Mouse (Mus musculus) midbrain, postnatal 0 days (tissue): ENCODE results near the gene Itgam. TPM values are rescaled to one million over a fixed set of nuclear protein-coding genes. Genes with fewer than 3 reads are reported as not detected.

Source experiments
- ATAC-seq: fragments of 200-750 bp; cut with Nextera tagmentation; 2 replicates; pipeline ENCODE4 v1.8.0; 2017; ENCODE audit warnings: moderate number of reproducible peaks, mild to moderate bottlenecking, moderate TSS enrichment, moderate library complexity; ENCODE audit not compliant: low FRiP score
- DNase-seq: peaks from one replicate; pipeline ENCODE4 v3.0.0-alpha.2; 2015; ENCODE audit warnings: low spot score
- H3K27ac ChIP-seq: fragments of 300-500 bp; sonication (generic); 2 replicates; pipeline ENCODE4 v1.5.1; 2014; ENCODE audit warnings: low read depth, mild to moderate bottlenecking, low read length, mixed read lengths
- H3K27me3 ChIP-seq: fragments of 300-500 bp; sonication (generic); 2 replicates; pipeline ENCODE4 v1.6.1; 2014; ENCODE audit warnings: low read length, control low read depth, mixed read lengths; ENCODE audit not compliant: insufficient read depth
- H3K36me3 ChIP-seq: fragments of 300-500 bp; sonication (generic); 2 replicates; pipeline ENCODE4 v1.6.1; 2014; ENCODE audit warnings: low read length, control low read depth, mixed read lengths; ENCODE audit not compliant: insufficient read depth
- H3K4me1 ChIP-seq: fragments of 300-500 bp; sonication (generic); 2 replicates; pipeline ENCODE4 v1.6.1; 2014; ENCODE audit warnings: mild to moderate bottlenecking, control low read depth, antibody characterized with exemption, low read length, mixed read lengths; ENCODE audit not compliant: insufficient read depth
- H3K4me2 ChIP-seq: fragments of 300-500 bp; sonication (generic); 2 replicates; pipeline ENCODE4 v1.6.1; 2014; ENCODE audit warnings: low read depth, mild to moderate bottlenecking, low read length, mixed read lengths; ENCODE audit not compliant: poor library complexity, severe bottlenecking
- H3K4me3 ChIP-seq: fragments of 300-500 bp; sonication (generic); 2 replicates; pipeline ENCODE4 v1.5.1; 2014; ENCODE audit warnings: low read depth, mild to moderate bottlenecking, low read length, moderate library complexity
- H3K9ac ChIP-seq: fragments of 300-500 bp; sonication (generic); replicated peaks from 2 replicates; pipeline ENCODE4 v1.6.1; 2014; ENCODE audit warnings: mild to moderate bottlenecking, low read length, moderate library complexity, mixed read lengths; ENCODE audit not compliant: poor library complexity, severe bottlenecking
- H3K9me3 ChIP-seq: fragments of 300-500 bp; sonication (generic); 2 replicates; pipeline ENCODE4 v1.6.1; 2016; ENCODE audit warnings: low read length, control low read depth
- CTCF ChIP-seq: IDR thresholded peaks from 2 replicates; pipeline ENCODE4 v1.5.1; 2016; ENCODE audit warnings: antibody characterized with exemption, mild to moderate bottlenecking
- WGBS: fragments of 180-500 bp; shearing (Covaris S2); extraction: QIAGEN DNeasy Blood & Tissue Kit; methylation state at CpG from one replicate; pipeline ENCODE4 v1.1.7; 2014; 5-methylcytosine and 5-hydroxymethylcytosine counted together
- polyA plus RNA-seq: library from polyadenylated mRNA; unstranded; fragments of >200 nt; fragmentation: Nextera tagmentation; extraction: Ambion mirVana; gene quantifications from 2 replicates; pipeline ENCODE4 v1.2.1, GENCODE M21; 2015
- total RNA-seq: library from RNA; depleted of rRNA; stranded (reverse); fragments of >200 nt; gene quantifications from 2 replicates; pipeline ENCODE4 v1.2.3, GENCODE M21; 2014

The Itgam gene
- total and polyA plus RNA-seq, 2 experiments from 2014 or later, result 0.98 to 2.4 TPM

GRCm38 (mm10) chr7:128048819-128049218 lies 13.6 kb upstream of the Itgam start:
- Histone ChIP-seq H3K36me3 (no peaks in the 10 kb centered on the region), H3K27ac (no peak overlapping the region), H3K4me1 (no peaks in the 10 kb centered on the region), H3K9me3 (no peaks in the 10 kb centered on the region), H3K27me3 (no peaks in the 10 kb centered on the region), H3K4me3 (no peak overlapping the region), H3K4me2 (no peak overlapping the region), H3K9ac (no peak overlapping the region)
- TF ChIP-seq CTCF, result no peak
- WGBS, result 95% methylated on average over 4 of the region's 4 CpGs
- ATAC-seq (no peak), DNase-seq (no peak)

GRCm38 (mm10) chr7:128049254-128049653 lies 13.2 kb upstream of the Itgam start:
- Histone ChIP-seq H3K4me3 (no peak overlapping the region), H3K4me1 (no peaks in the 10 kb centered on the region), H3K36me3 (no peaks in the 10 kb centered on the region), H3K27me3 (no peaks in the 10 kb centered on the region), H3K9ac (no peak overlapping the region), H3K4me2 (no peak overlapping the region), H3K9me3 (no peaks in the 10 kb centered on the region), H3K27ac (no peak overlapping the region)
- DNase-seq (no peak), ATAC-seq (no peak)
- TF ChIP-seq CTCF, result no peak
- WGBS, result 88% methylated on average over 2 of the region's 2 CpGs

GRCm38 (mm10) chr7:128050739-128051138 lies 11.7 kb upstream of the Itgam start:
- Histone ChIP-seq H3K4me1 (no peaks in the 10 kb centered on the region), H3K27ac (no peak overlapping the region), H3K4me3 (no peak overlapping the region), H3K9ac (no peak overlapping the region), H3K4me2 (no peak overlapping the region), H3K36me3 (no peaks in the 10 kb centered on the region), H3K9me3 (no peaks in the 10 kb centered on the region), H3K27me3 (no peaks in the 10 kb centered on the region)
- WGBS, result 64% methylated on average over 4 of the region's 4 CpGs
- ATAC-seq, result no peak
- TF ChIP-seq CTCF, result no peak
- DNase-seq, result no peak

- no peak for ATAC-seq
- no peak overlapping the region for H3K4me3 ChIP-seq
- H3K9me3 ChIP-seq, result no peaks in the 10 kb centered on the region
- H3K4me1 ChIP-seq, result no peaks in the 10 kb centered on the region
- WGBS, result 81% methylated on average over 5 of the region's 5 CpGs
- no peaks in the 10 kb centered on the region for H3K27me3 ChIP-seq
- no peak overlapping the region for H3K27ac ChIP-seq
- TF ChIP-seq CTCF, result no peak
- H3K9ac ChIP-seq, result no peak overlapping the region
- DNase-seq, result no peak
- H3K36me3 ChIP-seq, result no peaks in the 10 kb centered on the region
- H3K4me2 ChIP-seq, result no peak overlapping the region
Measured at GRCm38 (mm10) chr7:128053061-128053460, 9.4 kb upstream of the Itgam start.

- no peak for DNase-seq
- Histone ChIP-seq H3K4me1 (no peaks in the 10 kb centered on the region), H3K4me3 (no peak overlapping the region), H3K9ac (no peak overlapping the region), H3K36me3 (no peaks in the 10 kb centered on the region), H3K4me2 (no peak overlapping the region), H3K27ac (no peak overlapping the region), H3K27me3 (no peaks in the 10 kb centered on the region), H3K9me3 (no peaks in the 10 kb centered on the region)
- WGBS, result 66% methylated on average over 3 of the region's 3 CpGs
- no peak for ATAC-seq
- TF ChIP-seq CTCF, result no peak
Measured at GRCm38 (mm10) chr7:128056917-128057444, 5.5 kb upstream of the Itgam start.

- Histone ChIP-seq H3K9ac (no peak overlapping the region), H3K4me2 (no peak overlapping the region), H3K4me1 (no peaks in the 10 kb centered on the region), H3K27ac (no peak overlapping the region), H3K9me3 (no peaks in the 10 kb centered on the region), H3K36me3 (no peaks in the 10 kb centered on the region), H3K4me3 (no peak overlapping the region), H3K27me3 (no peaks in the 10 kb centered on the region)
- ATAC-seq, result no peak
- WGBS, result 82% methylated on average over 8 of the region's 8 CpGs
- no peak for DNase-seq
- TF ChIP-seq CTCF, result no peak
Measured at GRCm38 (mm10) chr7:128057860-128058259, 4.6 kb upstream of the Itgam start.
